Mouse (Mus musculus): ENCODE data around the gene Olfr1186. TPM values are rescaled to one million over a fixed set of nuclear protein-coding genes. Genes with fewer than 3 reads are reported as not detected.
"Not testable (repeated sequence)": the region's sequence is repeated elsewhere in the genome, so short reads cannot be mapped to it uniquely, and the experiment has no call there.

Gene Olfr1186
- not detected in 2 replicates for polyA plus RNA-seq (2015; fragmentation: Nextera tagmentation; extraction: Ambion mirVana)

DNA sequence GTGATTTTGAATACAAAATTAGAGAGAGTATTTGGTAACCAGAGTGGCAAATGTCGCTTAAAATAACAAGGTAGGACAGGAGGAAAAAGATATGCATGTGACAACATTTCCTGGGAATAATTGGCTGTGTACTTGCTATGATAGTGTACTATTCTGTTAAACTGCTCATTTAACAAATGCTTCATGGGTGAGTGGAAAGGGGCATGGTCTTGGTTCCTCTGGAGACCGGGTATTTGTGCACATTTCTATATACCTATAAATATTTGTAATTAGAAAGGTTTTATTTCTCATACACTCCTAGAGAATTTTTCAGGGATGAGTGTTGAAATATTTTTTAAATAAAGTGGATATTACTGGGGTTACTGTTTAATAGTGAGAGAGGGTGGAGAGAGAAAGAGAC, at the start of gene Olfr1186:
Gene Olfr1186 (plus strand): TSS at position 301 of the 400 bp plus-strand sequence.
- H3K9ac ChIP-seq (replicated peaks; ENCODE audit: low read depth, low read length), result no peak within 1 kb of the TSS
- H3K9me3 ChIP-seq (ENCODE audit: control insufficient read depth, low read length), result no peaks in the 10 kb centered on the region
- WGBS, result 89% methylated on average over 2 of the region's 2 CpGs
- H3K4me2 ChIP-seq (ENCODE audit: low read length), result no peak within 1 kb of the TSS
- H3K4me3 ChIP-seq (replicated peaks; ENCODE audit: low read length), result no peak within 1 kb of the TSS
- ATAC-seq, result no peak
- H3K27me3 ChIP-seq (replicated peaks; ENCODE audit: control insufficient read depth, insufficient read depth, low read length), result no peaks in the 10 kb centered on the region
- no peaks in the 10 kb centered on the region for H3K4me1 ChIP-seq (replicated peaks; ENCODE audit: control insufficient read depth, insufficient read depth, low read length)
- no peak within 1 kb of the TSS for H3K27ac ChIP-seq (ENCODE audit: low read length)
- H3K36me3 ChIP-seq (ENCODE audit: control insufficient read depth, insufficient read depth), result no peaks in the 10 kb centered on the region

DNA sequence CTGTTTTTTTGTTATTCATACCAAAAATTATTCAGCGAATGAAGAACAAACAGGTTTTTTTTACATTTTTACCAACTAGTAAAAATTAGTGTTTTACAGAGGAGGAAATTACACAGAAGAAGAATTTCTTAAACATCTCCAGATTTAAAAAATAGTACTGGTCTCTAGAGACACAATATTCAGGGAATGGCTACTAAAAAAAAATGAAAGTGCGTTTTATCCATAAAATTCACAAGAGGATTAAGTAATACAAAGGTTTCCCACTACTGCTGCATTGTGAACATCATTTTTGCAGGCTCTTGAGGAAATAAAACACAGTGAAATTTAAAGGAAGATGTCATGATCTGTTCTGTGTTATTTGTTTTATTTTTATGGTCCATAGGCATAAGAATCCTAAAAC, 35.1 kb upstream of the Olfr1186 start, which contains the start of gene Olfr1184:
Gene Olfr1184 (plus strand): TSS at position 301 of the 400 bp plus-strand sequence.
- Histone ChIP-seq H3K4me3 (replicated peaks; ENCODE audit: low read length) (no peak within 1 kb of the TSS), H3K27ac (ENCODE audit: low read length) (no peak within 1 kb of the TSS), H3K27me3 (replicated peaks; ENCODE audit: control insufficient read depth, insufficient read depth, low read length) (no peaks in the 10 kb centered on the region), H3K4me2 (ENCODE audit: low read length) (no peak within 1 kb of the TSS), H3K4me1 (replicated peaks; ENCODE audit: control insufficient read depth, insufficient read depth, low read length) (no peaks in the 10 kb centered on the region), H3K9ac (replicated peaks; ENCODE audit: low read depth, low read length) (no peak within 1 kb of the TSS), H3K36me3 (ENCODE audit: control insufficient read depth, insufficient read depth) (no peaks in the 10 kb centered on the region), H3K9me3 (ENCODE audit: control insufficient read depth, low read length) (no peaks in the 10 kb centered on the region)
- no peak for ATAC-seq
- WGBS, result 89% methylated on average over 2 of the region's 2 CpGs

DNA sequence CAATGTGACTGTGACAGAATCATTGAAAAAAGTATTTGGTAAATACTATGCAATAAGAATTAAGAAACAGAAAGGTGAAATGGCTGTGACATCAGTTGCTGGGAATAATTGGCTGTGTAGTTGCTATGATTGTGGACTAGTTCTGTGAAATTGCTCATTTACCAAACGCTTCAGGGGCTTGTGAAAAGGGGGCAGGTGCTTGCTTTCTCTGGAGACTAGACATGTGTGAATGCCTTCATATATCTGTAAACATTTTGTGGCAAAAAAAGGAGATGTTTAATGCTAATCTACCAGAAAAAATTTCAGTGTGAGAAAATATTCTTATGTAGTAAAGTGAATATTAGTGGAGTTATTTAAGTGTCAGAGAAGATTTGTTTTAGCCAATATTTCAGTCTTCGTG, 25.3 kb upstream of the Olfr1186 start, which contains the start of gene Olfr1185-ps1:
Gene Olfr1185-ps1 (plus strand): TSS at position 301 of the 400 bp plus-strand sequence.
- no peak within 1 kb of the TSS for H3K9ac ChIP-seq (replicated peaks; ENCODE audit: low read depth, low read length)
- no peaks in the 10 kb centered on the region for H3K9me3 ChIP-seq (ENCODE audit: control insufficient read depth, low read length)
- no peaks in the 10 kb centered on the region for H3K4me1 ChIP-seq (replicated peaks; ENCODE audit: control insufficient read depth, insufficient read depth, low read length)
- H3K27me3 ChIP-seq (replicated peaks; ENCODE audit: control insufficient read depth, insufficient read depth, low read length), result no peaks in the 10 kb centered on the region
- ATAC-seq, result no peak
- H3K27ac ChIP-seq (ENCODE audit: low read length), result no peak within 1 kb of the TSS
- H3K4me2 ChIP-seq (ENCODE audit: low read length), result no peak within 1 kb of the TSS
- H3K36me3 ChIP-seq (ENCODE audit: control insufficient read depth, insufficient read depth), result no peaks in the 10 kb centered on the region
- 71% methylated on average over 2 of the region's 2 CpGs for WGBS
- H3K4me3 ChIP-seq (replicated peaks; ENCODE audit: low read length), result no peak within 1 kb of the TSS

DNA sequence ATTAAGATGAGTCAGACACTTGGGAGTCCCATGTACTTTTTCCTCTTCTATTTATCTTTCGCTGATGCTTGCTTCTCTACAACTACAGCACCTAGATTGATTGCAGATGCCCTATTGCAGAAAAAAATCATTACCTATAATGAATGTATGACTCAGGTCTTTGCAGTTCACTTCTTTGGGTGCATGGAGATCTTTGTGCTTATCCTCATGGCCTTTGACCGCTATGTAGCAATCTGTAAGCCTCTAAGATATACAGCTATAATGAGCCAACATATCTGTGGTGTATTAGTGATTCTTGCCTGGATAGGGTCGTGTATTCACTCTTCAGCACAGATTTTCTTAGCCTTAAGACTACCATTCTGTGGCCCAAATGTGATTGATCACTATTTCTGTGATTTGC, 7.4 kb downstream of the Olfr1186 start:
- no peak overlapping the region for H3K27ac ChIP-seq (ENCODE audit: low read length)
- no peaks in the 10 kb centered on the region for H3K9me3 ChIP-seq (ENCODE audit: control insufficient read depth, low read length)
- 75% methylated on average over 3 of the region's 3 CpGs for WGBS
- no peak overlapping the region for H3K4me2 ChIP-seq (ENCODE audit: low read length)
- H3K9ac ChIP-seq (replicated peaks; ENCODE audit: low read depth, low read length), result no peak overlapping the region
- no peak overlapping the region for H3K4me3 ChIP-seq (replicated peaks; ENCODE audit: low read length)
- ATAC-seq, result no peak
- H3K36me3 ChIP-seq (ENCODE audit: control insufficient read depth, insufficient read depth), result no peaks in the 10 kb centered on the region
- H3K27me3 ChIP-seq (replicated peaks; ENCODE audit: control insufficient read depth, insufficient read depth, low read length), result no peaks in the 10 kb centered on the region
- H3K4me1 ChIP-seq (replicated peaks; ENCODE audit: control insufficient read depth, insufficient read depth, low read length), result no peaks in the 10 kb centered on the region

DNA sequence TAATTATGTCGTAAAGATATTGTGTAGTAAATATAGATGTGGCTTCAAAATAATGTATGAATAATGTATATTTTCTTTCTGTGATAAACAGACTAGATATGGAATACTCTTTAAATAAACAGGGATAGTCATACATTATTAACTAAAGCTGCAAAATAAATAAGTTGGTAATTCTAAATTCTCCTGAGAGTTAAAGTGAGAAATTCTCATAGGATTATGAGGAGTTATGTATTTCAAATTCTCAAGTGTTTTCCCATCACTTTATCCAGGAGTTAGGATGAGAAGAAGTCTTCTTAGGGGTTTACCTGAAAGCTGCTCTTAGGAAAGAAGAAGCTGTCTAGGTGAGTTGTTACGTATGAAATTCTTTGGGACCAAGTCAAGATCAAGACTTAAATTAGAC, 38.3 kb downstream of the Olfr1186 start, which contains the start of gene Olfr1188:
Gene Olfr1188 (plus strand): TSS at position 301 of the 400 bp plus-strand sequence.
- Histone ChIP-seq H3K27me3 (replicated peaks; ENCODE audit: control insufficient read depth, insufficient read depth, low read length) (no peaks in the 10 kb centered on the region), H3K9me3 (ENCODE audit: control insufficient read depth, low read length) (no peaks in the 10 kb centered on the region), H3K4me3 (replicated peaks; ENCODE audit: low read length) (no peak within 1 kb of the TSS), H3K36me3 (ENCODE audit: control insufficient read depth, insufficient read depth) (no peaks in the 10 kb centered on the region), H3K4me2 (ENCODE audit: low read length) (no peak within 1 kb of the TSS), H3K4me1 (replicated peaks; ENCODE audit: control insufficient read depth, insufficient read depth, low read length) (no peaks in the 10 kb centered on the region), H3K9ac (replicated peaks; ENCODE audit: low read depth, low read length) (no peak within 1 kb of the TSS), H3K27ac (ENCODE audit: low read length) (no peak within 1 kb of the TSS)
- 86% methylated on average over 2 of the region's 2 CpGs for WGBS
- no peak for ATAC-seq

DNA sequence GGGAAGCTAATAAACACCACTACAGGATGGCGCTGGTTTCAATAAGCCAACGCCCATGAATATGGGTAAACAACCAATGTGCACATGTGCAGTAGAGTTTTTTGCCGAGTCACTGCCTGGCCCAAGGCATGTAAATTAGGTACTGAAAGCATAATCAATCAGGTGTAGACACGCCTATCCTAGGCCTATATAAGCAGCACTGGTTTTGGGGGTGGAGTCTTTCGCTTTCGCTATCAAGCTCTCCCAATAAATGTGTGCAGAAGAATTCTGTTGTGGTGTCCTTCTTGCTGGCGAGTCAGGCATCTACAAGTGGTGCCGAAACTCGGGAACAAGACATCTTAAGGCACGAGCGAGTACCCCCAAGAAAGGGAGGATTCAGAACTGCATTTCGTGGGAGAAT, 54.3 kb downstream of the Olfr1186 start:
- not testable (repeated sequence) for H3K4me1 ChIP-seq (replicated peaks; ENCODE audit: control insufficient read depth, insufficient read depth, low read length); H3K27me3 ChIP-seq (replicated peaks; ENCODE audit: control insufficient read depth, insufficient read depth, low read length); H3K27ac ChIP-seq (ENCODE audit: low read length); ATAC-seq; H3K4me2 ChIP-seq (ENCODE audit: low read length); H3K36me3 ChIP-seq (ENCODE audit: control insufficient read depth, insufficient read depth); H3K9ac ChIP-seq (replicated peaks; ENCODE audit: low read depth, low read length); H3K9me3 ChIP-seq (ENCODE audit: control insufficient read depth, low read length); H3K4me3 ChIP-seq (replicated peaks; ENCODE audit: low read length)
- 94% methylated on average over 12 of the region's 12 CpGs for WGBS

Other genes with a start within 250 kb of the Olfr1186 start
- not detected in 2 replicates for gene Olfr1173, start 238.7 kb upstream of the Olfr1186 start, polyA plus RNA-seq (2015; fragmentation: Nextera tagmentation; extraction: Ambion mirVana)
- gene Olfr1174-ps, start 203.4 kb upstream of the Olfr1186 start, polyA plus RNA-seq (2015; fragmentation: Nextera tagmentation; extraction: Ambion mirVana), result not detected in 2 replicates
- gene Olfr1175-ps, start 191.3 kb upstream of the Olfr1186 start, polyA plus RNA-seq (2015; fragmentation: Nextera tagmentation; extraction: Ambion mirVana), result not detected in 2 replicates
- gene Olfr1176, start 181.8 kb upstream of the Olfr1186 start, polyA plus RNA-seq (2015; fragmentation: Nextera tagmentation; extraction: Ambion mirVana), result not detected in 2 replicates
- not detected in 2 replicates for gene Olfr1177-ps, start 172.1 kb upstream of the Olfr1186 start, polyA plus RNA-seq (2015; fragmentation: Nextera tagmentation; extraction: Ambion mirVana)
- gene Olfr1178, start 131.5 kb upstream of the Olfr1186 start, polyA plus RNA-seq (2015; fragmentation: Nextera tagmentation; extraction: Ambion mirVana), result not detected in 2 replicates
- not detected in 2 replicates for gene Olfr1179, start 112.1 kb upstream of the Olfr1186 start, polyA plus RNA-seq (2015; fragmentation: Nextera tagmentation; extraction: Ambion mirVana)
- gene Olfr1180, start 99.4 kb upstream of the Olfr1186 start, polyA plus RNA-seq (2015; fragmentation: Nextera tagmentation; extraction: Ambion mirVana), result not detected in 2 replicates
- not detected in 2 replicates for gene Olfr1181, start 92.4 kb upstream of the Olfr1186 start, polyA plus RNA-seq (2015; fragmentation: Nextera tagmentation; extraction: Ambion mirVana)
- gene Gm13757, start 69.4 kb upstream of the Olfr1186 start, polyA plus RNA-seq (2015; fragmentation: Nextera tagmentation; extraction: Ambion mirVana), result not detected in 2 replicates
- gene Olfr1183, start 63.7 kb upstream of the Olfr1186 start, polyA plus RNA-seq (2015; fragmentation: Nextera tagmentation; extraction: Ambion mirVana), result not detected in 2 replicates
- not detected in 2 replicates for gene Olfr1184, start 35.0 kb upstream of the Olfr1186 start, polyA plus RNA-seq (2015; fragmentation: Nextera tagmentation; extraction: Ambion mirVana)
- not detected in 2 replicates for gene Olfr1185-ps1, start 25.2 kb upstream of the Olfr1186 start, polyA plus RNA-seq (2015; fragmentation: Nextera tagmentation; extraction: Ambion mirVana)
- gene Olfr1188, start 38.4 kb downstream of the Olfr1186 start, polyA plus RNA-seq (2015; fragmentation: Nextera tagmentation; extraction: Ambion mirVana), result not detected in 2 replicates
- not detected in 2 replicates for gene Olfr1189, start 67.9 kb downstream of the Olfr1186 start, polyA plus RNA-seq (2015; fragmentation: Nextera tagmentation; extraction: Ambion mirVana)
- gene Olfr1191-ps1, start 122.0 kb downstream of the Olfr1186 start, polyA plus RNA-seq (2015; fragmentation: Nextera tagmentation; extraction: Ambion mirVana), result not detected in 2 replicates
- not detected in 2 replicates for gene Olfr1192-ps1, start 130.0 kb downstream of the Olfr1186 start, polyA plus RNA-seq (2015; fragmentation: Nextera tagmentation; extraction: Ambion mirVana)
- not detected in 2 replicates for gene Olfr1193, start 157.1 kb downstream of the Olfr1186 start, polyA plus RNA-seq (2015; fragmentation: Nextera tagmentation; extraction: Ambion mirVana)
- not detected in 2 replicates for gene Olfr1195, start 170.6 kb downstream of the Olfr1186 start, polyA plus RNA-seq (2015; fragmentation: Nextera tagmentation; extraction: Ambion mirVana)
- gene Olfr1196, start 186.0 kb downstream of the Olfr1186 start, polyA plus RNA-seq (2015; fragmentation: Nextera tagmentation; extraction: Ambion mirVana), result not detected in 2 replicates
- not detected in 2 replicates for gene Olfr1197, start 213.8 kb downstream of the Olfr1186 start, polyA plus RNA-seq (2015; fragmentation: Nextera tagmentation; extraction: Ambion mirVana)
- not detected in 2 replicates for gene Olfr1198, start 232.8 kb downstream of the Olfr1186 start, polyA plus RNA-seq (2015; fragmentation: Nextera tagmentation; extraction: Ambion mirVana)
- not detected in 2 replicates for gene Olfr1199, start 241.9 kb downstream of the Olfr1186 start, polyA plus RNA-seq (2015; fragmentation: Nextera tagmentation; extraction: Ambion mirVana)